Mouse (Mus musculus) embryonic fibroblast, embryonic 13.5 days (primary cell): ENCODE data around the gene Zfp821. TPM values are rescaled to one million over a fixed set of nuclear protein-coding genes. Genes with fewer than 3 reads are reported as not detected.

Experiments used
- H3K27ac ChIP-seq: 2 replicates; pipeline ENCODE4 v1.5.1; 2012; ENCODE audit warnings: low read length, control low read depth, inconsistent platforms; ENCODE audit not compliant: insufficient read depth
- H3K4me1 ChIP-seq: 2 replicates; pipeline ENCODE4 v1.6.1; 2011; ENCODE audit warnings: low read length; ENCODE audit not compliant: control insufficient read depth, insufficient read depth
- H3K4me3 ChIP-seq: 2 replicates; pipeline ENCODE4 v1.5.1; 2011; ENCODE audit warnings: mild to moderate bottlenecking, control low read depth, low read length; ENCODE audit not compliant: insufficient read depth
- CTCF ChIP-seq: IDR thresholded peaks from 2 replicates; pipeline ENCODE4 v1.5.1; 2011; ENCODE audit warnings: mild to moderate bottlenecking, control low read depth, low read length, moderate library complexity, borderline replicate concordance; ENCODE audit not compliant: insufficient read depth
- POLR2A ChIP-seq: IDR thresholded peaks from 2 replicates; pipeline ENCODE4 v1.6.1; 2011; ENCODE audit warnings: low read depth, mild to moderate bottlenecking, control low read depth, low read length, moderate library complexity
- polyA plus RNA-seq: library from polyadenylated mRNA; stranded (reverse); fragments of >200 nt; gene quantifications from 2 replicates; pipeline ENCODE4 v1.2.4, GENCODE M21; 2011; ENCODE audit warnings: low read depth; ENCODE audit not compliant: missing spikeins, insufficient read length

Zfp821 gene
- 10.9 and 14.6 TPM in 2 replicates for polyA plus RNA-seq

DNA sequence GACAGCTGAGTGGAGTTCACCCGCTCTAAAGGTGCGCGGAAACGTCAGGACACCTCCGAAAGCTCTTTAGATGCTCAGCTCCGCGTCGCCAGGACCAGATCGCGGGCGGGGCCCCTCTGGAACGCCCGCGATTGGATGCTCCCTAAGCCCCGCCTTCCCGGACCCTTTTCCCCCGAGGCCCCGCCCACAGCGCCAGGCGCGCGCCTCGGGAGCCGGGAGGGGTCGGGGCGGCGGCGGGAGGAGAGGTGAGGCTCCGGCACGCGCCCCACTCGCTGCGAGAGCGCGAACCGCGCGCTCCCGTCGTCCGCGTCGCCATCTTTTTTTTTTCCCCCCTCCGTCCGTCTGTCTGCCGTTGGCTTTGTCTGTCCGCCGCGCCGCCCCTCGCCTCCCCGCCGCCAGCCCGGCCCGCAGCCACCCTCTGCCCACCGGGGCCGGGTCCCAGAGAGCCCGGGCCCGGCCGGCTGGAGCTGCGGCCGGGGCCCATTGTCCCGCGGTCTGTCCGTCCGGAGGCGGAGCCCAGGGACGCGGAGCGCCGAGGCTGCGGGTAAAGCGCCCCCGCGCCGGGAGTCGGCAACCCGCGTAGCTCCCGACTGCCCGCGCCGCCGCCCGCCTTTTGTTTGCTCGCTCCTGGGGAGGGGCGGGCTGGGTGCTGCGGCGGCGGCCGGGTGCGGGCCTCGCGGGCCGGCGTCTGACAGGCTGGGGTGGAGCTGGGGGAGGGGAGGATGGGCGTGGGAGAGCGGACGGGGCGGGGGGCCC lies at the start of gene Zfp821:
TSS of gene Zfp821 (plus strand) at position 227 of the 756 bp plus-strand sequence.
- H3K4me1 ChIP-seq, result peaks cover 4% of the 10 kb centered on the region; the same call in 1 of the 2 replicates
- H3K27ac ChIP-seq, result peak within 1 kb of the TSS; percentile 25
- H3K4me3 ChIP-seq, result peak within 1 kb of the TSS; percentile 74
- TF ChIP-seq CTCF (no peak), POLR2A (peak; percentile 58)

DNA sequence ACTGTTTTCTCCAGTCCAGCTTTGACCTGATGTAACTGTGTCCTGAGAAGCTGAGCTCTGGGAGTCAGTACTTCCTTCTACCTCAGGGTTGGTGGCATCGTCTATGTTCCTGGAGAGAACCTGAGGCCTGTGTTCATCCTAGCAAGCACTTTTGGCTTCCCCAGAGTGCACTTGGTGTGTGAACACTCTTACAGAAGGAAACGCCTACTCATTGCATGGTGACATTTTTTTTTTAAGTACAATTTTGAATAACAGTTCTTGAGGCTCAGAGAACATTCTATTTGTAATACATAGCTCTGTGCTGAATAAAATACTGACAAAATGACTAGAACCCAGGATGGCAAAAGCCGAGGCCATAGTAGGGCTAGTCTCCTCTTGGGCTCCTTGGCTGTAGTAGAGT lies 48.5 kb upstream of the Zfp821 start:
- no peak overlapping the region for H3K27ac ChIP-seq
- TF ChIP-seq POLR2A (no peak), CTCF (no peak)
- H3K4me3 ChIP-seq, result no peak overlapping the region
- H3K4me1 ChIP-seq, result no peaks in the 10 kb centered on the region

DNA sequence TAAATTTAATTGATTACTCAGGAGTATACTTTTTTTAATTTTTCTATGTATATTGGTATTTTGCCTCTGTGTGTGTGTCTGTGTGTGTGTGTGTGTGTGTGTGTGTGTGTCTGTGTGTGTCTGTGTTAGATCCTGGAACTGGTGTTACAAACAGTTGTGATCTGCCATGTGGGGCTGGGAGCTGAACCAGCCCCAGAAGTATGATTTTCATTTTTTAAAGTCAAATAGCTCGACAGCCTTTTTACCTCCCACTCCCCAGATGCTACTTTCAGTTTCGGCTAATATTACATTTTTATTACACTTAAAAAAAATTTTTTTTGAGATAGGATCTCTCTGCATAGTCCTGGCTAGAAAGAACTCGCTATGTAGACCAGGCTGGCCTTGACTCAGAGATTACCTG lies 43.0 kb upstream of the Zfp821 start:
- no peaks in the 10 kb centered on the region for H3K4me1 ChIP-seq
- TF ChIP-seq POLR2A (no peak), CTCF (no peak)
- H3K27ac ChIP-seq, result no peak overlapping the region
- H3K4me3 ChIP-seq, result no peak overlapping the region

DNA sequence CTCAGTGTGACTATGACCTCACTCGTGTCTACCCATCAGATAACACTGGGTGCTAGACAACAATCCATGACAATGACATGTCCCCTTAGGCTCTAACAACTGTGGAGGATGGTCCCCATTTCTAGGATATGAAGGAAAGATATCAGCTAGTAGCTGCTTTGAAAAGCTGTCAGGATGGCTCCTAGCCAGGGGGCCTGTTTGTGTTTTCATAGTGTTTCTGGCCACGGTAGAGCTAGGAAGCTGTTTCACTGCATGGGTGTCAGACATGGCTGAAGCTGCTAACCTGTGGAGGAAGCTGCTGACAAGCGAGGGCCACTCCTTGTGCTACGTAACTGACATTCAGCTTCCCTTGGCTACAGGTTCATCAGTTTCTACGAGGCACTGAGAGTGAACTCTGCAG lies 38.7 kb upstream of the Zfp821 start:
- no peaks in the 10 kb centered on the region for H3K4me1 ChIP-seq
- TF ChIP-seq CTCF (no peak), POLR2A (no peak)
- H3K4me3 ChIP-seq, result no peak overlapping the region
- no peak overlapping the region for H3K27ac ChIP-seq

DNA sequence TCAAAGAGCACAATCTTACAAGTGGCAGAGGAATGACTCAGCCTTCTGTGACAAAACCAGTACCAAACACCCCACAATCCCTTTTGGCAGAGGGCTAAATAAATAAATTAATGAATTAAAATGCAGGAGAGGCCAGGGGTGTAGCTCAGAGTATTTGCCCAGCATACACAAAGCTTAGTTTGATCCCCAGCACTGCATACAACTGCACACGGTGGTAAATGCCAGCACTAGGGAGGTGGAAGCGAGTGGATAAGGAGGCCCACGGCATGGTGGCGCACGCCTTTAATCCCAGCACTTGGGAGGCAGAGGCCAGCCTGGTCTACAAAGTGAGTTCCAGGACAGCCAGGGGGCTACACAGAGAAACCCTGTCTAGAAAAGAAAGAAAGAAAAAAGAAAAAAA lies 32.7 kb upstream of the Zfp821 start:
- no peak for TF ChIP-seq CTCF
- TF ChIP-seq POLR2A, result no peak
- Histone ChIP-seq H3K4me3 (no peak overlapping the region), H3K27ac (no peak overlapping the region), H3K4me1 (no peaks in the 10 kb centered on the region)

DNA sequence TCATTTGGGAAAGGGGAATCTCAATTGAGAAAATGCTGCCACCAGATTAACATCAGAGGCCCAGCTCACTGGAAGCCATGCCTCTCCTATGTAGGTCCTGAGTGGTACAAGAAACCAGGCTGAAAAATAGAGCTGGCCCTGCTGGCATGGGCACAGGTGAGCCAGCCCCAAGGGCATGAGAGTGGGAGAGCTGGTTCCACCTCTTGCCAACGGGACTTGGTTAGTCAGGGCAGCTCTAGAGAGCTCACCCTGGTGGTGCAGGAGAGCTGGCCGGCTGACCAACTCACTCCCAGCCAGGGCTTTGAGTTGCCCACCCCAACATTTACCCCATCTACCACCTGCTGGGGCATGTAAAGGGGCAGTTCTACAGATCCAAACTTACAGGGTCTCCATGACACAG lies 31.8 kb upstream of the Zfp821 start:
- no peak overlapping the region for H3K27ac ChIP-seq
- no peaks in the 10 kb centered on the region for H3K4me1 ChIP-seq
- TF ChIP-seq CTCF (no peak), POLR2A (no peak)
- H3K4me3 ChIP-seq, result no peak overlapping the region

DNA sequence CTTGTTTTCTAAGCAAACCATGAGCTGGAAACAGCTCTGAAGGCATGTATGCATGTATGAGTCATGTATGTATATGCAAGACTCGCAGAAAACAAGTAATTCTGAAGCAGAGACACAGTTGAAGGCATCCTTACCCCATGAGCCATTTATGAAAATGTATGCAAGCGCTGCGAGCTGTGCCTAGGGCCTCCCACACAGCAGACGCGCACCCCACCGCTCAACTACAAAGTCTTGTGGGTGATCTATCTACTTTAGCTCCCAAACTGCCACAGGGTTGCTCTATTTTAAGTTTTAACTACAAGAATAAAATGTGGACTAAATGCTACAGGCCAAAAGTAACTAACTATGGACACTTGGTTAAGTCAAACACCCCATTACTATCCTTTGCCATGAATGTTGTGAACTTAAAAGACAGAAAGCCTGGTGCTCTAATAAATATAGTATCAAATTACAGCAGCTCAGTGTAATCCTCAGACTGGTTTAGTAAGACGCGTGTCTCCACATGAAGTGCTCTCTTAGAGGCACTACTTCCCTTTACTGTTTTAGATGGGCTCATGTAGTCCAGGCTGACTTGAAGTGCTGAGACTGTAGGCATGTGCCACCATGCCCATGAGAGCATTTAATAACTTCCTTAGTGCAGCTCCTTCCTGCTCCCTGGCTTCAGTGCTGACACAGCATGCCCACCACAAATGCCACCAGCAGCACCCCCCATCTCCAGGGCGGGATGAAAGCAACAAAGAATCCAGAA lies 29.3 kb upstream of the Zfp821 start:
- no peaks in the 10 kb centered on the region for H3K4me1 ChIP-seq
- no peak overlapping the region for H3K4me3 ChIP-seq
- TF ChIP-seq POLR2A (no peak), CTCF (no peak)
- H3K27ac ChIP-seq, result no peak overlapping the region

DNA sequence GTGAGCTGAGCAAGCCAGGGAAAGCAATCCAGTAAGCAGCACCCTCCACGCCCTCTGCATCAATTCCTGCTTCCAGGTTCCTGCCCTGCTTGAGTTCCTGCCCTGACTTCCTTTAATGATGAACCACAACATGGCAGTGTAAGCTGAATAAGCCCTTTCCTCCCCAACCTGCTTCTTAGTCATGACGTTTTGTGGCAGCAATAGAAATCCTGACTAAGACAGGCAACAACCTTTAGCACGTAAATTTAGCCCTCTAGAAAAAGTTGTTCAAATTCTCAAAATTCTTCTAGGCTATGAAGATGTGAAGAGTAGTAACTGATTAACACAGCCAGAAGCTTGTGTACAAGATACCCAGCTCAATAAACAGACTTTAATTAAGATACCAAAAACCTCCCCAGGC lies 23.8 kb upstream of the Zfp821 start:
- Histone ChIP-seq H3K4me1 (no peaks in the 10 kb centered on the region), H3K27ac (no peak overlapping the region), H3K4me3 (no peak overlapping the region)
- no peak for TF ChIP-seq CTCF
- no peak for TF ChIP-seq POLR2A

DNA sequence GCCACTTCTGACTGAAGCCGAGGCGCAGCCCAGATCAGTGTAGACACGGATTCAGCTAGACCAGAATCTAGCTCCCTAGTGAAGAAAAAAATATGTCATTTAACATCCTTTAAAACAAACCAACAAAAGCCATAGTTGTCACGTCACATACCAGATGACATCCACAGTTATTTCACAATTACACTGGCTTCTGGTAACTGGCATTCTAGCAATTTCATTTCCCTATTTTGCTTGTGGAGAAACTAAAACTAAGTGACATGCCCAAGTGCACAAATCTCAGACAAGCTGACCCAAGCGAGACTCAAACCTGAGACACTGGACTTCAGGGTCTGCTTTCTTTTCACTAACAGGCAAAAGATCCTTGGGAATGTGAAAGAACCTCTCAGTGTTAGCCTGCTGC lies 23.2 kb upstream of the Zfp821 start:
- Histone ChIP-seq H3K4me3 (no peak overlapping the region), H3K4me1 (no peaks in the 10 kb centered on the region), H3K27ac (no peak overlapping the region)
- no peak for TF ChIP-seq POLR2A
- no peak for TF ChIP-seq CTCF

DNA sequence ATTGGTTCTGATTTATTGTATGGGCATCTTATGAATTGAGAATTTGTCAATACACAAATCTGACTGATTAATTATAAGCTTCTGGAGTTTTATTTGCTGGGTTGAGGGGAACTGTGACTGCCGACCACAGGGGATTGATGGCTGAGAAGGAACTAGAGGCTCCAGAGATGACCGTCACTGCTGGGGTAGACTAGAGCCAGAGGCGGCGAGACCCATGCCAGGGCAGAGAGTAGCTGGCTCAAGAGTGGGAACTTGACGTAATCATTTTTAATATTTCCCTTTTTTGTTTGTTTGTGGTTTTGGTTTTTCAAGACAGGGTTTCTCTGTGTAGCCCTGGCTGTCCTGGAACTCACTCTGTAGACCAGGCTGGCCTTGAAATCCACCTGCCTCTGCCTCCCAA lies 18.1 kb upstream of the Zfp821 start:
- Histone ChIP-seq H3K4me3 (no peak overlapping the region), H3K4me1 (no peaks in the 10 kb centered on the region), H3K27ac (no peak overlapping the region)
- TF ChIP-seq CTCF (no peak), POLR2A (no peak)
